Comparison of ENCODE assay signal across 26 mouse cellular contexts in genomic region chr10:37151539-37152271, GRCm38 (mm10). TPM values are rescaled to one million over a fixed set of nuclear protein-coding genes. Genes with fewer than 3 reads are reported as not detected.
DNase-seq lines count a peak whose midpoint lies in the region; ATAC-seq and TF ChIP-seq lines count a peak whose summit lies in the region.
"Had no signal": no experiment of that assay in that cellular context is flagged by ENCODE, and none has a peak within 500 bp of the region (broad histone marks: within the 10 kb centered on the region; RNA-seq: fewer than 3 reads in every experiment).

No protein-coding gene starts in this region.

- no peak overlapping the region for H3K9ac ChIP-seq in forebrain, embryonic 13.5 days
- H3K9ac ChIP-seq in forebrain, embryonic 15.5 days (replicated peaks), result no peak overlapping the region
- no peak overlapping the region for H3K9ac ChIP-seq in forebrain, embryonic 11.5 days (ENCODE audit: low read length)
- H3K9ac ChIP-seq in forebrain, postnatal 0 days, result no peak overlapping the region
- H3K9ac ChIP-seq: embryonic facial prominence, embryonic 13.5 days; embryonic facial prominence, embryonic 15.5 days had no signal

- DNase-seq in forebrain, embryonic 10.5 days (ENCODE audit: extremely low spot score, low spot score), result no peak
- no peak for DNase-seq in forebrain, embryonic 11.5 days (ENCODE audit: low spot score)
- DNase-seq in forebrain, postnatal 0 days, result no peak
- no peak for DNase-seq in adrenal gland, postnatal 10 days
- DNase-seq: adrenal gland, adult 2 months; adrenal gland, postnatal 14 days; adrenal gland, postnatal 36 days; B cell, adult 2 months; cerebellum, adult 11 months; cerebellum, adult 18-20 months; cerebellum, adult 8-10 months; cerebellum, adult 9-11 months; cerebellum, postnatal 14 days; cerebellum, postnatal 36 days; embryo, embryonic 11 days; gastrocnemius, adult 2 months had no signal

- H3K27ac ChIP-seq in forebrain, embryonic 13.5 days, result no peak overlapping the region; the same call in 1 of the 2 replicates
- no peak overlapping the region for H3K27ac ChIP-seq in forebrain, embryonic 10.5 days
- H3K27ac ChIP-seq in forebrain, embryonic 15.5 days (replicated peaks), result no peak overlapping the region
- H3K27ac ChIP-seq in forebrain, embryonic 11.5 days (ENCODE audit: low read depth, low read length), result no peak overlapping the region
- no peak overlapping the region for H3K27ac ChIP-seq in forebrain, postnatal 0 days (ENCODE audit: low read depth, low read length)
- H3K27ac ChIP-seq: embryonic facial prominence, embryonic 13.5 days; embryonic facial prominence, embryonic 15.5 days; gastrocnemius, adult 2 months had no signal

- H3K4me3 ChIP-seq in forebrain, embryonic 13.5 days, result no peak overlapping the region
- no peak overlapping the region for H3K4me3 ChIP-seq in forebrain, embryonic 10.5 days
- no peak overlapping the region for H3K4me3 ChIP-seq in forebrain, embryonic 15.5 days
- no peak overlapping the region for H3K4me3 ChIP-seq in forebrain, embryonic 11.5 days (ENCODE audit: low read depth, low read length)
- H3K4me3 ChIP-seq in forebrain, postnatal 0 days (ENCODE audit: low read depth, low read length), result no peak overlapping the region
- H3K4me3 ChIP-seq: embryonic facial prominence, embryonic 13.5 days; embryonic facial prominence, embryonic 15.5 days; erythroblast, embryonic 14.5 days; gastrocnemius, adult 2 months had no signal

- peak; percentile 67; the same call in 1 of the 2 replicates for ATAC-seq in forebrain, embryonic 13.5 days
- ATAC-seq in forebrain, embryonic 15.5 days (replicated peaks), result peak; percentile 58
- ATAC-seq in forebrain, embryonic 11.5 days (replicated peaks; ENCODE audit: low FRiP score), result no peak
- ATAC-seq in forebrain, postnatal 0 days, result peak; percentile 25; the same call in 1 of the 2 replicates
- ATAC-seq: activated CD4-positive, CD25-positive, alpha-beta regulatory T cell, adult 4 months; CD4-positive, CD25-positive, alpha-beta regulatory T cell, adult 4 months; Patski had no signal

- H3K36me3 ChIP-seq in forebrain, embryonic 13.5 days (ENCODE audit: poor library complexity, severe bottlenecking), result no peaks in the 10 kb centered on the region
- H3K36me3 ChIP-seq in forebrain, embryonic 10.5 days (replicated peaks), result no peaks in the 10 kb centered on the region
- H3K36me3 ChIP-seq in forebrain, embryonic 15.5 days, result no peaks in the 10 kb centered on the region
- H3K36me3 ChIP-seq in forebrain, embryonic 11.5 days (ENCODE audit: control insufficient read depth, insufficient read depth, low read length), result no peaks in the 10 kb centered on the region
- H3K36me3 ChIP-seq in forebrain, postnatal 0 days (ENCODE audit: insufficient read depth), result no peaks in the 10 kb centered on the region
- H3K36me3 ChIP-seq: embryonic facial prominence, embryonic 13.5 days; embryonic facial prominence, embryonic 15.5 days; G1E had no signal

- no peaks in the 10 kb centered on the region for H3K27me3 ChIP-seq in forebrain, embryonic 13.5 days
- no peaks in the 10 kb centered on the region for H3K27me3 ChIP-seq in forebrain, embryonic 10.5 days (ENCODE audit: poor library complexity, severe bottlenecking)
- H3K27me3 ChIP-seq in forebrain, embryonic 15.5 days, result no peaks in the 10 kb centered on the region
- no peaks in the 10 kb centered on the region for H3K27me3 ChIP-seq in forebrain, embryonic 11.5 days (ENCODE audit: control insufficient read depth, insufficient read depth, low read length)
- H3K27me3 ChIP-seq in forebrain, postnatal 0 days (ENCODE audit: insufficient read depth, low read length), result no peaks in the 10 kb centered on the region
- H3K27me3 ChIP-seq: CH12.LX; embryonic facial prominence, embryonic 13.5 days; embryonic facial prominence, embryonic 15.5 days; Patski had no signal

- WGBS in forebrain, embryonic 13.5 days, result 76% methylated on average over 7 of the region's 7 CpGs
- 90% methylated on average over 7 of the region's 7 CpGs for WGBS in forebrain, embryonic 10.5 days
- 60% methylated on average over 7 of the region's 7 CpGs for WGBS in forebrain, embryonic 15.5 days
- WGBS in forebrain, embryonic 11.5 days, result 84% methylated on average over 7 of the region's 7 CpGs
- WGBS in forebrain, postnatal 0 days, result 60% methylated on average over 7 of the region's 7 CpGs

- H3K4me2 ChIP-seq in forebrain, embryonic 13.5 days, result no peak overlapping the region
- no peak overlapping the region for H3K4me2 ChIP-seq in forebrain, embryonic 15.5 days (replicated peaks)
- no peak overlapping the region for H3K4me2 ChIP-seq in forebrain, embryonic 11.5 days (ENCODE audit: low read depth, low read length, severe bottlenecking)
- H3K4me2 ChIP-seq in forebrain, postnatal 0 days (ENCODE audit: low read depth), result no peak overlapping the region
- H3K4me2 ChIP-seq: embryonic facial prominence, embryonic 13.5 days; embryonic facial prominence, embryonic 15.5 days had no signal

- TF ChIP-seq CTCF in forebrain, postnatal 0 days (IDR thresholded peaks at IDR 0.05; ENCODE audit: low read depth), result no peak

- no peaks in the 10 kb centered on the region for H3K9me3 ChIP-seq in forebrain, embryonic 13.5 days (replicated peaks)
- H3K9me3 ChIP-seq in forebrain, embryonic 10.5 days, result peaks cover 3% of the 10 kb centered on the region; the same call in 1 of the 2 replicates
- H3K9me3 ChIP-seq in forebrain, embryonic 15.5 days, result no peaks in the 10 kb centered on the region
- H3K9me3 ChIP-seq in forebrain, embryonic 11.5 days (ENCODE audit: control insufficient read depth, low read length), result no peaks in the 10 kb centered on the region
- peaks cover 3% of the 10 kb centered on the region; the same call in 1 of the 2 replicates for H3K9me3 ChIP-seq in forebrain, postnatal 0 days (ENCODE audit: low read length)
- H3K9me3 ChIP-seq: embryonic facial prominence, embryonic 15.5 days; G1E had no signal

- H3K4me1 ChIP-seq in forebrain, embryonic 13.5 days, result no peaks in the 10 kb centered on the region
- no peaks in the 10 kb centered on the region for H3K4me1 ChIP-seq in forebrain, embryonic 10.5 days
- peaks cover 5% of the 10 kb centered on the region; the same call in 1 of the 2 replicates for H3K4me1 ChIP-seq in forebrain, embryonic 15.5 days
- no peaks in the 10 kb centered on the region for H3K4me1 ChIP-seq in forebrain, embryonic 11.5 days (replicated peaks; ENCODE audit: control insufficient read depth, insufficient read depth, low read length)
- no peaks in the 10 kb centered on the region for H3K4me1 ChIP-seq in forebrain, postnatal 0 days (ENCODE audit: insufficient read depth)

RNA-seq across cellular contexts. Expression of gene Marcks, which starts 13.0 kb away (rescaled TPM):
- polyA plus RNA-seq in forebrain, embryonic 13.5 days (2015; fragmentation: Nextera tagmentation; extraction: Ambion mirVana), result 282 and 289 TPM in 2 replicates
- polyA plus RNA-seq in forebrain, embryonic 10.5 days (2016; fragmentation: Nextera tagmentation; extraction: Ambion mirVana), result 128 and 131 TPM in 2 replicates
- 214 and 227 TPM in 2 replicates for polyA plus RNA-seq in forebrain, embryonic 15.5 days (2015; fragmentation: Nextera tagmentation; extraction: Ambion mirVana)
- polyA plus RNA-seq in forebrain, embryonic 11.5 days (2014; fragmentation: Nextera tagmentation; extraction: Ambion mirVana), result 314 and 331 TPM in 2 replicates
- 444 and 539 TPM in 2 replicates for total RNA-seq in forebrain, postnatal 0 days (2014; rRNA removed)
- polyA plus RNA-seq in forebrain, postnatal 0 days (2015; fragmentation: Nextera tagmentation; extraction: Ambion mirVana), result 233 and 244 TPM in 2 replicates
- total RNA-seq in adrenal gland, postnatal 10 days (2021), result 100 to 1,000 TPM; 107 to 149 TPM
- polyA plus RNA-seq: G1E had no signal
